Mouse (Mus musculus) thymus, adult 2 months (tissue): Measurements from ENCODE around the gene Clcf1. TPM values are rescaled to one million over a fixed set of nuclear protein-coding genes. Genes with fewer than 3 reads are reported as not detected.

Experiments used
- DNase-seq: peaks from one replicate; pipeline ENCODE4 v3.0.0; 2021
- H3K27ac ChIP-seq: fragments of 200-500 bp; 2 replicates; pipeline ENCODE4 v1.5.1; 2012; ENCODE audit warnings: low read length, control low read depth; ENCODE audit not compliant: control insufficient read depth, insufficient read depth
- H3K27me3 ChIP-seq: fragments of 200-500 bp; 2 replicates; pipeline ENCODE4 v1.6.1; 2012; ENCODE audit warnings: mild to moderate bottlenecking, low read length, moderate library complexity, mixed read lengths; ENCODE audit not compliant: control insufficient read depth, insufficient read depth
- H3K36me3 ChIP-seq: fragments of 200-500 bp; 2 replicates; pipeline ENCODE4 v1.6.1; 2012; ENCODE audit warnings: mild to moderate bottlenecking, low read length, moderate library complexity; ENCODE audit not compliant: control insufficient read depth, insufficient read depth
- H3K4me1 ChIP-seq: fragments of 200-500 bp; replicated peaks from 2 replicates; pipeline ENCODE4 v1.6.1; 2012; ENCODE audit warnings: low read length; ENCODE audit not compliant: control insufficient read depth, insufficient read depth
- H3K4me3 ChIP-seq: fragments of 200-500 bp; 2 replicates; pipeline ENCODE4 v1.5.1; 2012; ENCODE audit warnings: mild to moderate bottlenecking, low read length, control low read depth, moderate library complexity; ENCODE audit not compliant: control insufficient read depth, insufficient read depth
- CTCF ChIP-seq: fragments of 200-500 bp; IDR thresholded peaks from 2 replicates; pipeline ENCODE4 v1.5.1; 2012; ENCODE audit warnings: mild to moderate bottlenecking, control low read depth, low read length, moderate library complexity, borderline replicate concordance; ENCODE audit not compliant: control insufficient read depth, poor library complexity, insufficient read depth; ENCODE audit errors: extremely low read depth
- POLR2A ChIP-seq: fragments of 200-500 bp; IDR thresholded peaks from 2 replicates; pipeline ENCODE4 v1.6.1; 2012; ENCODE audit warnings: mild to moderate bottlenecking, low read length, control low read depth, moderate library complexity; ENCODE audit not compliant: control insufficient read depth, poor library complexity, insufficient read depth; ENCODE audit errors: extremely low read depth
- WGBS: fragments of 180-500 bp; shearing (Covaris S2); methylation state at CpG from one replicate; pipeline ENCODE4 v1.1.7; 2018; 5-methylcytosine and 5-hydroxymethylcytosine counted together
- polyA plus RNA-seq: library from polyadenylated mRNA; depleted of rRNA; stranded (reverse); fragments of >200 nt; gene quantifications from 2 replicates; pipeline ENCODE4 v1.2.3, GENCODE M21; 2012

The Clcf1 gene
- polyA plus RNA-seq, 1 experiment: 32.9 TPM

GRCm38 (mm10) chr19:4229451-4230076, 15.5 kb downstream of the Clcf1 start:
- DNase-seq: no peak
- H3K27me3 ChIP-seq: no peaks in the 10 kb centered on the region
- TF ChIP-seq CTCF (no peak), POLR2A (no peak)
- H3K36me3 ChIP-seq: no peaks in the 10 kb centered on the region
- peaks cover 27% of the 10 kb centered on the region for H3K4me1 ChIP-seq
- H3K27ac ChIP-seq: no peak overlapping the region
- H3K4me3 ChIP-seq: no peak overlapping the region
- WGBS: 96% methylated on average over 9 of the region's 9 CpGs

GRCm38 (mm10) chr19:4230415-4230814, 16.4 kb downstream of the Clcf1 start:
- Histone ChIP-seq H3K4me1 (peaks cover 27% of the 10 kb centered on the region), H3K4me3 (no peak overlapping the region), H3K36me3 (no peaks in the 10 kb centered on the region), H3K27me3 (no peaks in the 10 kb centered on the region), H3K27ac (no peak overlapping the region)
- 84% methylated on average over 8 of the region's 8 CpGs for WGBS
- no peak for TF ChIP-seq CTCF
- no peak for TF ChIP-seq POLR2A
- no peak for DNase-seq

- peak; percentile 97 for DNase-seq
- WGBS: 15% methylated on average over 26 of the region's 26 CpGs
- H3K4me1 ChIP-seq: peaks cover 27% of the 10 kb centered on the region
- H3K27ac ChIP-seq: peak within 1 kb of the TSS; percentile 35
- peak within 1 kb of the TSS; percentile 77 for H3K4me3 ChIP-seq
- no peaks in the 10 kb centered on the region for H3K27me3 ChIP-seq
- H3K36me3 ChIP-seq: no peaks in the 10 kb centered on the region
- TF ChIP-seq POLR2A (peak; percentile 54), CTCF (no peak)
These were observed 17.5 kb downstream of the Clcf1 start, which contains the start of gene Pold4 for GRCm38 (mm10) chr19:4231253-4232185. Gene Pold4 (plus strand): TSS chr19:4231899.

GRCm38 (mm10) chr19:4232186-4232572, 18.1 kb downstream of the Clcf1 start:
- peak overlapping the region; percentile 77 for H3K4me3 ChIP-seq
- WGBS: 0% methylated on average over 2 of the region's 2 CpGs
- H3K36me3 ChIP-seq: no peaks in the 10 kb centered on the region
- no peak for DNase-seq
- H3K4me1 ChIP-seq: peaks cover 22% of the 10 kb centered on the region
- no peak for TF ChIP-seq CTCF
- no peak for TF ChIP-seq POLR2A
- H3K27me3 ChIP-seq: no peaks in the 10 kb centered on the region
- peak overlapping the region; percentile 35 for H3K27ac ChIP-seq

GRCm38 (mm10) chr19:4232651-4233050, 18.6 kb downstream of the Clcf1 start:
- TF ChIP-seq CTCF: no peak
- TF ChIP-seq POLR2A: no peak
- Histone ChIP-seq H3K27ac (no peak overlapping the region), H3K4me1 (peaks cover 18% of the 10 kb centered on the region), H3K27me3 (no peaks in the 10 kb centered on the region), H3K4me3 (no peak overlapping the region), H3K36me3 (no peaks in the 10 kb centered on the region)
- 85% methylated on average over 7 of the region's 7 CpGs for WGBS
- no peak for DNase-seq

GRCm38 (mm10) chr19:4234548-4234947, 20.5 kb downstream of the Clcf1 start:
- WGBS: 93% methylated on average over 4 of the region's 4 CpGs
- H3K27ac ChIP-seq: no peak overlapping the region

More at GRCm38 (mm10) chr19:4234548-4234947, 20.5 kb downstream of the Clcf1 start:
- Histone ChIP-seq H3K4me1 (peaks cover 12% of the 10 kb centered on the region), H3K4me3 (no peak overlapping the region), H3K27me3 (no peaks in the 10 kb centered on the region), H3K36me3 (no peaks in the 10 kb centered on the region)
- no peak for TF ChIP-seq POLR2A
- no peak for TF ChIP-seq CTCF
- DNase-seq: no peak
